Mouse (Mus musculus) intestine, embryonic 14.5 days (tissue): ENCODE measurements at regions not wholly inside any gene's neighbourhood (a gene's known extent, or its start where the extent isn't known, plus 50 kb on each side); places are given as distances from the start of the nearest gene placed in this dataset.
"Not testable (repeated sequence)": the region's sequence is repeated elsewhere in the genome, so short reads cannot be mapped to it uniquely, and the experiment has no call there.

Experiments
- ATAC-seq: fragments of 200-750 bp; cut with Nextera tagmentation; replicated peaks from 2 replicates; pipeline ENCODE4 v1.8.0; 2017; ENCODE audit warnings: low read depth, moderate number of reproducible peaks, moderate TSS enrichment, moderate library complexity; ENCODE audit not compliant: low FRiP score, low TSS enrichment
- DNase-seq: peaks from one replicate; pipeline ENCODE4 v3.0.0-alpha.2; 2018; ENCODE audit warnings: low spot score
- H3K27ac ChIP-seq: fragments of 300-500 bp; sonication (generic); 2 replicates; pipeline ENCODE4 v1.5.1; 2014; ENCODE audit warnings: low read depth, mild to moderate bottlenecking, control low read depth
- H3K27me3 ChIP-seq: fragments of 300-500 bp; sonication (generic); replicated peaks from 2 replicates; pipeline ENCODE4 v1.6.1; 2014; ENCODE audit warnings: low read length, control low read depth; ENCODE audit not compliant: control insufficient read depth, insufficient read depth
- H3K36me3 ChIP-seq: fragments of 300-500 bp; sonication (generic); 2 replicates; pipeline ENCODE4 v1.6.1; 2014; ENCODE audit warnings: low read length, control low read depth; ENCODE audit not compliant: control insufficient read depth, insufficient read depth
- H3K4me1 ChIP-seq: fragments of 300-500 bp; sonication (generic); replicated peaks from 2 replicates; pipeline ENCODE4 v1.6.1; 2014; ENCODE audit warnings: low read length, control low read depth, mixed read lengths; ENCODE audit not compliant: control insufficient read depth, insufficient read depth
- H3K4me2 ChIP-seq: fragments of 300-500 bp; sonication (generic); 2 replicates; pipeline ENCODE4 v1.6.1; 2014; ENCODE audit warnings: low read length
- H3K4me3 ChIP-seq: fragments of 300-500 bp; sonication (generic); 2 replicates; pipeline ENCODE4 v1.5.1; 2014; ENCODE audit warnings: low read depth, low read length, control low read depth, mixed read lengths
- H3K9ac ChIP-seq: fragments of 300-500 bp; sonication (generic); 2 replicates; pipeline ENCODE4 v1.6.1; 2014; ENCODE audit warnings: mild to moderate bottlenecking, low read length
- H3K9me3 ChIP-seq: fragments of 300-500 bp; sonication (generic); 2 replicates; pipeline ENCODE4 v1.6.1; 2016; ENCODE audit warnings: low read length, control low read depth; ENCODE audit not compliant: control insufficient read depth
- WGBS: fragments of 180-500 bp; shearing (Covaris S2); extraction: QIAGEN DNeasy Blood & Tissue Kit; methylation state at CpG from one replicate; pipeline ENCODE4 v1.1.7; 2014; 5-methylcytosine and 5-hydroxymethylcytosine counted together

GRCm38 (mm10) chr8:4934551-4934950 lies 155.2 kb upstream of the Shcbp1 start:
- no peaks in the 10 kb centered on the region for H3K36me3 ChIP-seq
- no peaks in the 10 kb centered on the region for H3K27me3 ChIP-seq
- DNase-seq (no peak), ATAC-seq (no peak)
- no peak overlapping the region for H3K27ac ChIP-seq
- H3K9ac ChIP-seq: no peak overlapping the region
- H3K9me3 ChIP-seq: no peaks in the 10 kb centered on the region
- H3K4me1 ChIP-seq: no peaks in the 10 kb centered on the region
- no peak overlapping the region for H3K4me3 ChIP-seq
- no peak overlapping the region for H3K4me2 ChIP-seq

GRCm38 (mm10) chr8:4934035-4934434 lies 154.7 kb upstream of the Shcbp1 start:
- no peak overlapping the region for H3K4me2 ChIP-seq
- ATAC-seq (no peak), DNase-seq (no peak)
- no peaks in the 10 kb centered on the region for H3K27me3 ChIP-seq
- H3K4me3 ChIP-seq: no peak overlapping the region
- WGBS: 74% methylated on average over 2 of the region's 2 CpGs
- no peak overlapping the region for H3K9ac ChIP-seq
- H3K27ac ChIP-seq: no peak overlapping the region
- H3K9me3 ChIP-seq: no peaks in the 10 kb centered on the region
- H3K4me1 ChIP-seq: no peaks in the 10 kb centered on the region
- H3K36me3 ChIP-seq: no peaks in the 10 kb centered on the region

GRCm38 (mm10) chr8:4916447-4916846 lies 137.1 kb upstream of the Shcbp1 start:
- no peak overlapping the region for H3K9ac ChIP-seq
- no peak for ATAC-seq
- H3K4me2 ChIP-seq: no peak overlapping the region
- H3K36me3 ChIP-seq: no peaks in the 10 kb centered on the region
- no peaks in the 10 kb centered on the region for H3K4me1 ChIP-seq
- no peaks in the 10 kb centered on the region for H3K27me3 ChIP-seq
- DNase-seq: no peak
- no peak overlapping the region for H3K4me3 ChIP-seq
- no peaks in the 10 kb centered on the region for H3K9me3 ChIP-seq
- H3K27ac ChIP-seq: no peak overlapping the region

GRCm38 (mm10) chr8:4895046-4895445 lies 115.7 kb upstream of the Shcbp1 start:
- Histone ChIP-seq H3K4me3 (no peak overlapping the region), H3K27ac (no peak overlapping the region), H3K9me3 (no peaks in the 10 kb centered on the region), H3K9ac (no peak overlapping the region), H3K4me2 (no peak overlapping the region), H3K27me3 (no peaks in the 10 kb centered on the region), H3K4me1 (no peaks in the 10 kb centered on the region), H3K36me3 (no peaks in the 10 kb centered on the region)
- WGBS: 90% methylated on average over 2 of the region's 2 CpGs
- no peak for DNase-seq
- no peak for ATAC-seq

DNA sequence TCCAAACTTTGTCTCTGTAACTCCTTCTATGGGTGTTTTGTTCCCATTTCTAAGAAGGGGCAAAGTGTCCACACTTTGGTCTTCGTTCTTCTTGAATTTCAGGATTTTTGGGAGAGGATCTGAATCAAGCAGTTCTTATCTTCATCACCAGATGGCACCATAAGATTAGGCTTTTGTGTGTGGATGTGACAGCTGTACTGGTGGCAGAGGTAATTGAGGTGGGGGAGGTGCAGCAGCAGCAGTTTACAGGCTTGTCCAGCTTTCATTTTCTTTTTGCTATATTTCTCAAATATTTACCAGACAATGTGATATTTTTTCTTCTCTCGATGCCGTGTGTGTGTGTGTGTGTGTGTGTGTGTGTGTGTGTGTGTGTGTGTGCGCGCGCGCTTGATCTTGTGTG lies 89.4 kb upstream of the Shcbp1 start:
- H3K27ac ChIP-seq, H3K27me3 ChIP-seq, H3K9me3 ChIP-seq, H3K4me1 ChIP-seq, H3K36me3 ChIP-seq, H3K9ac ChIP-seq, H3K4me3 ChIP-seq, DNase-seq, H3K4me2 ChIP-seq: not testable (repeated sequence)
- 71% methylated on average over 7 of the region's 7 CpGs for WGBS
- peak; percentile 77; the same call in 1 of the 2 replicates for ATAC-seq

DNA sequence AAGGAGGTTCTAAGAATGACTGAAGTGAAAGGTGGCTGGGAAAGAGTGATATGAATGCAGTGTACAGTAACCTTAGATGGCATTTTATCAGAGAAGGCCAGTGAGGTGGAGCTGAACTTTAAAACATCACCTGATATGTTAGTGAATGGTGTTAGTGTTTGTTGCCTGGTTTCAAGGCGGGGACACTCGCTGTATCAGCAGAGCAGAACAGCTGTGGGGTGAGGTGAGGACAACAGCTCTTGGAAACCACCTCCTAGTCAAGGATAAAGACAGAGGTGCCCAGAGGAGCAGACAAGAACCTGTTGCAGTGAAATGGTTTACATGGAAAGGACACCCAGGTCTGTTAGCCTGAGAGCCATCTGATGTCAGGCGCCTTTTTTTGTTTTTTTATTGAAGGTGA lies 59.7 kb upstream of the Shcbp1 start:
- Histone ChIP-seq H3K36me3 (no peaks in the 10 kb centered on the region), H3K27ac (no peak overlapping the region), H3K4me2 (no peak overlapping the region), H3K4me3 (no peak overlapping the region), H3K9ac (no peak overlapping the region), H3K4me1 (no peaks in the 10 kb centered on the region), H3K27me3 (no peaks in the 10 kb centered on the region), H3K9me3 (no peaks in the 10 kb centered on the region)
- WGBS: 88% methylated on average over 3 of the region's 3 CpGs
- DNase-seq (no peak), ATAC-seq (no peak)

DNA sequence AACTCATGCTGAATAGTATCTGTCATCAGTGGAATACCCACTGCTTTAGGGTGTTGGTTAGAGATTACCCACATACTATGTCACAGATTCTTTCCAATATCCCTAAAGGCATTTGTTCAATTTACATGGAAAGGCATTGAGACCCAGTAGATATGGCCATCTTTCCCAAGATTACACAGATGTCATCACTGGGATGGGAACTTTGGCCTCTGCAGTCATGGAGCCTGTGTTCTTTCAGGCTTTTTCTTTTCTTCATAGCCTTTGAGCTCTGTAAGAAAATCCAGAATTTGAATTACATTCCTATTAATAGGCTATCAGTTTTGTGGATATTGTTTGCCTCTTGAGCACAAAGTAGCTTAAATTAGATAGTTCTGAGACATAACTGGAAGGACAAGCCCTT lies 59.2 kb upstream of the Shcbp1 start:
- ATAC-seq (no peak; the same call in 1 of the 2 replicates), DNase-seq (no peak)
- Histone ChIP-seq H3K9ac (no peak overlapping the region), H3K4me1 (no peaks in the 10 kb centered on the region), H3K9me3 (no peaks in the 10 kb centered on the region), H3K36me3 (no peaks in the 10 kb centered on the region), H3K4me3 (no peak overlapping the region), H3K4me2 (no peak overlapping the region), H3K27me3 (no peaks in the 10 kb centered on the region), H3K27ac (no peak overlapping the region)

DNA sequence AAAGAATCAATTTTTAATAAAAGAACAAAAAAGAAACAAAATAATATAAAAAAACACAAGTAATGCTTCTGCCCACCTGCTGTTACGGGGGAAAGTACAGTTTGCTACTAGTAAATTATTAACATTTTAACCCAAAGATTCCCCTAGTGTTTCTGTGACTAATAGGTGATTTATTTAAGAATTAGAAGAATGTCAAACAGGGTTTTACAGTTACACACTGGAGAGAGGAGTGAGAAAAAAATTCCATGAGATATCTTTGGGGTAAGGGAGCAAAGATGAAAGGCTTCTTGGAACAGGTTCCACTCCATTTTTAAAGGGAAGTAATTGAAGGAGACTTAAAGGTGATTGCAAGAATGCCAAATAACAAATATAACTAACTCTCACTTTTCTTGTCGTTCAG lies 58.4 kb upstream of the Shcbp1 start:
- no peak overlapping the region for H3K27ac ChIP-seq
- no peaks in the 10 kb centered on the region for H3K9me3 ChIP-seq
- H3K9ac ChIP-seq: no peak overlapping the region
- H3K36me3 ChIP-seq: no peaks in the 10 kb centered on the region
- no peak; the same call in 1 of the 2 replicates for ATAC-seq
- no peaks in the 10 kb centered on the region for H3K27me3 ChIP-seq
- no peak overlapping the region for H3K4me2 ChIP-seq
- WGBS: 49% methylated on average over 2 of the region's 2 CpGs
- no peak overlapping the region for H3K4me3 ChIP-seq
- no peaks in the 10 kb centered on the region for H3K4me1 ChIP-seq
- DNase-seq: no peak

DNA sequence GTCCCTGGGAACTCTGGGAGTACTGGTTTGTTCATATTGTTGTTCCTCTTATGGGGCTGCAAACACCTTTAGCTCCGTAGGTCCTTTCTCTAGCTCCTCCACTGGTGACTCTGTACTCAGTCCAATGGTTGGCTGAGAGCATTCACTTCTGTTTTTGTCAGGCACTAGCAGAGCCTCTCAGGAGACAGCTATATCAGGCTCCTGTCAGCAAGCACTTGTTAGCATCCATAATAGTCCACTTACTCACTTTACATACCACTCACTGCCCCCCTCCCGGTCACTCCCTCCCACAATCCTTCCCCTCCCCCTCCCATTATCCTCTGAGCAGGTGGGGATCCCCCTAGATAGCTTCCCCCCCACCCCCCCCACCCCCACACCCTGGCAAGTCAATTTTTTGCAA lies 57.3 kb upstream of the Shcbp1 start:
- no peak for DNase-seq
- no peaks in the 10 kb centered on the region for H3K4me1 ChIP-seq
- H3K9me3 ChIP-seq: no peaks in the 10 kb centered on the region
- no peaks in the 10 kb centered on the region for H3K27me3 ChIP-seq
- no peak overlapping the region for H3K4me2 ChIP-seq
- no peak overlapping the region for H3K9ac ChIP-seq
- ATAC-seq: no peak
- no peak overlapping the region for H3K4me3 ChIP-seq
- 83% methylated on average over 2 of the region's 2 CpGs for WGBS
- H3K36me3 ChIP-seq: no peaks in the 10 kb centered on the region
- no peak overlapping the region for H3K27ac ChIP-seq
